Mouse (Mus musculus): Measurements from ENCODE around the gene Trpc2. TPM values are rescaled to one million over a fixed set of nuclear protein-coding genes. Genes with fewer than 3 reads are reported as not detected.
A peak's percentile ranks its signal among the peaks of the same experiment; 100 is the strongest.

Gene Trpc2
- polyA plus RNA-seq, 1 experiment from 2014 or later = not detected

DNA sequence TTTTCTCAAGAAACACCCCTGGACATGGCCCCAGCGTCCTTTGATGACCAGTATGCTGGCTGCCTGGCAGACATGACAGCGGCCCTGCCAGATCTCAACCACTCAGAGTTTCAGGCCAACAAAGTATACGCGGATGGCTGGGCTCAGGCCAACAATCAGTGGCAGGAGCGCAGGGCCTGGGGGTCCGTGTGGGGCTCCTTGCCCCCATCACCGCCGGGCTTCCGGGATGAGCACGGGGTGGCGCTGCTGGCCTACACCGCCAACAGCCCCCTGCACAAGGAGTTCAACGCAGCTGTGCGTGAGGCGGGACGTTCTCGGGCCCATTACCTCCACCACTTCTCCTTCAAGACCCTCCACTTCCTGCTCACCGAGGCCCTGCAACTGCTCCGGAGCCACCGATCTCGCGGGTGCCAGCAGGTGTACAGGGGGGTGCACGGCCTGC is 23.8 kb downstream of the Trpc2 start:
- Histone ChIP-seq H3K9ac (ENCODE audit: low read length) (peak overlapping the region; percentile 49; the same call in 1 of the 2 replicates), H3K27me3 (ENCODE audit: control insufficient read depth, insufficient read depth, low read length) (0 out of 2 replicates have a peak, but pooled peaks cover 2% of the 10 kb centered on the region), H3K4me3 (ENCODE audit: low read depth, low read length) (peak overlapping the region; percentile 15), H3K27ac (replicated peaks; ENCODE audit: low read depth, low read length) (no peak overlapping the region), H3K4me2 (ENCODE audit: low read depth, severe bottlenecking) (peak overlapping the region; percentile 64), H3K9me3 (ENCODE audit: control insufficient read depth, low read length) (no peaks in the 10 kb centered on the region), H3K36me3 (ENCODE audit: control insufficient read depth, insufficient read depth, low read length) (no peaks in the 10 kb centered on the region), H3K4me1 (ENCODE audit: control insufficient read depth, insufficient read depth, low read length) (peaks cover 5% of the 10 kb centered on the region; the same call in 1 of the 2 replicates)
- DNase-seq (ENCODE audit: low spot score) = peak; percentile 44
- WGBS = 12% methylated on average over 23 of the region's 23 CpGs
- 0 out of 2 replicates have a peak, but pooled peaks have one; percentile 17 for ATAC-seq (ENCODE audit: insufficient number of reproducible peaks, low FRiP score, low TSS enrichment, low read depth)

DNA sequence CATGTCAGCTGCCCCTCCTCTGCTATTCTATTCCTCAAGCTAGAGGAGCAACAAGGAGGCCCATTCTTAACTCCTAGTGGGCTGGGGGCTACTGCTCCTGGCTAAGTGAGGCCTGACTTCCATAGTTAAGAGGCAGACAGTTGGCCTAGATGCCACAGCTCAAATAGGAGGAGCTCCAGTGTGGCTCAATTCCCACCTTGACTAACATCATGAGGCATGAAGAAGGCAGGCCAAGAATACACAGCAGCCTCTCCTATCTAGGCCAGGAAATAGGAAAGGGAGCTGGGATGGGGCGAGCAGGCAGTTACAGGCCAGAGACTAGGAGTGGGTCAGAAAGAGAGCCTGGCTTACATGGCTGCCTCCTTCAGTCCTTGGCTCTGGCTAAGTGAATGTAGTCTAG is 25.3 kb downstream of the Trpc2 start:
- DNase-seq (ENCODE audit: low spot score) = no peak
- H3K27ac ChIP-seq (replicated peaks; ENCODE audit: low read depth, low read length) = no peak overlapping the region
- WGBS = 77% methylated on average over 1 of the region's 1 CpGs
- H3K4me3 ChIP-seq (ENCODE audit: low read depth, low read length) = no peak overlapping the region
- no peak overlapping the region for H3K9ac ChIP-seq (ENCODE audit: low read length)
- no peak for ATAC-seq (ENCODE audit: insufficient number of reproducible peaks, low FRiP score, low TSS enrichment, low read depth)
- H3K9me3 ChIP-seq (ENCODE audit: control insufficient read depth, low read length) = no peaks in the 10 kb centered on the region
- H3K4me1 ChIP-seq (ENCODE audit: control insufficient read depth, insufficient read depth, low read length) = peaks cover 5% of the 10 kb centered on the region; the same call in 1 of the 2 replicates
- H3K4me2 ChIP-seq (ENCODE audit: low read depth, severe bottlenecking) = no peak overlapping the region
- no peaks in the 10 kb centered on the region for H3K36me3 ChIP-seq (ENCODE audit: control insufficient read depth, insufficient read depth, low read length)
- 0 out of 2 replicates have a peak, but pooled peaks cover 2% of the 10 kb centered on the region for H3K27me3 ChIP-seq (ENCODE audit: control insufficient read depth, insufficient read depth, low read length)

DNA sequence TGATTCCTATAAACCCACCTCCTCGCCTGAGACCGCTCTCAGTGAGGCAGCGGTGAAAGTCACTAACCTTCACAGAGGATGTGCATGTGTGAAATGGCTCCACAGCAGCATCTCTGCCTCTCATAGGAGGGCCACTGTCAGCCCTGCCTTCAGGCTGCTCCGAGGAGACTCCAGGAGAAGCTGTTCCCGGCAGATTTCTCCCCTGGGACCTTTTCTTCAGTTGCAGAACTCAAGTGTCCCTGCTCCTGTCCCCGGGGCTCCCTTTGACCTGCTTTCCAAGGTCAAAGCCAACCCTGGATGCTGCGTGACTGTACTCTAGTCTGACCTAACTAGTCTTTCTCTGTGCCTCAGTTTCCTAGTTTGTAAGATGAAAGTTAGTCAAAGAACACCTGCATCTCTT is 26.3 kb downstream of the Trpc2 start, which contains the start of gene Art5:
TSS of gene Art5 (minus strand) at position 319 of the 400 bp plus-strand sequence.
- Histone ChIP-seq H3K9me3 (ENCODE audit: control insufficient read depth, low read length) (no peaks in the 10 kb centered on the region), H3K27me3 (ENCODE audit: control insufficient read depth, insufficient read depth, low read length) (0 out of 2 replicates have a peak, but pooled peaks cover 2% of the 10 kb centered on the region), H3K36me3 (ENCODE audit: control insufficient read depth, insufficient read depth, low read length) (no peaks in the 10 kb centered on the region), H3K9ac (ENCODE audit: low read length) (no peak within 1 kb of the TSS; the same call in 1 of the 2 replicates), H3K4me3 (ENCODE audit: low read depth, low read length) (no peak within 1 kb of the TSS), H3K27ac (replicated peaks; ENCODE audit: low read depth, low read length) (no peak within 1 kb of the TSS), H3K4me1 (ENCODE audit: control insufficient read depth, insufficient read depth, low read length) (peaks cover 5% of the 10 kb centered on the region; the same call in 1 of the 2 replicates), H3K4me2 (ENCODE audit: low read depth, severe bottlenecking) (no peak within 1 kb of the TSS)
- no peak for DNase-seq (ENCODE audit: low spot score)
- ATAC-seq (ENCODE audit: insufficient number of reproducible peaks, low FRiP score, low TSS enrichment, low read depth) = no peak
- 85% methylated on average over 7 of the region's 7 CpGs for WGBS

- no peak overlapping the region for H3K4me3 ChIP-seq (ENCODE audit: low read depth, low read length)
- no peak overlapping the region for H3K4me2 ChIP-seq (ENCODE audit: low read depth, severe bottlenecking)
- no peak for ATAC-seq (ENCODE audit: insufficient number of reproducible peaks, low FRiP score, low TSS enrichment, low read depth)
- no peaks in the 10 kb centered on the region for H3K36me3 ChIP-seq (ENCODE audit: control insufficient read depth, insufficient read depth, low read length)
- 0 out of 2 replicates have a peak, but pooled peaks cover 2% of the 10 kb centered on the region for H3K27me3 ChIP-seq (ENCODE audit: control insufficient read depth, insufficient read depth, low read length)
- H3K9ac ChIP-seq (ENCODE audit: low read length) = no peak overlapping the region
- peaks cover 5% of the 10 kb centered on the region; the same call in 1 of the 2 replicates for H3K4me1 ChIP-seq (ENCODE audit: control insufficient read depth, insufficient read depth, low read length)
- no peak for DNase-seq (ENCODE audit: low spot score)
- 91% methylated on average over 4 of the region's 4 CpGs for WGBS
- H3K27ac ChIP-seq (replicated peaks; ENCODE audit: low read depth, low read length) = no peak overlapping the region
- H3K9me3 ChIP-seq (ENCODE audit: control insufficient read depth, low read length) = no peaks in the 10 kb centered on the region
Measured at GRCm38 (mm10) chr7:102109746-102110145, 26.8 kb downstream of the Trpc2 start.

DNA sequence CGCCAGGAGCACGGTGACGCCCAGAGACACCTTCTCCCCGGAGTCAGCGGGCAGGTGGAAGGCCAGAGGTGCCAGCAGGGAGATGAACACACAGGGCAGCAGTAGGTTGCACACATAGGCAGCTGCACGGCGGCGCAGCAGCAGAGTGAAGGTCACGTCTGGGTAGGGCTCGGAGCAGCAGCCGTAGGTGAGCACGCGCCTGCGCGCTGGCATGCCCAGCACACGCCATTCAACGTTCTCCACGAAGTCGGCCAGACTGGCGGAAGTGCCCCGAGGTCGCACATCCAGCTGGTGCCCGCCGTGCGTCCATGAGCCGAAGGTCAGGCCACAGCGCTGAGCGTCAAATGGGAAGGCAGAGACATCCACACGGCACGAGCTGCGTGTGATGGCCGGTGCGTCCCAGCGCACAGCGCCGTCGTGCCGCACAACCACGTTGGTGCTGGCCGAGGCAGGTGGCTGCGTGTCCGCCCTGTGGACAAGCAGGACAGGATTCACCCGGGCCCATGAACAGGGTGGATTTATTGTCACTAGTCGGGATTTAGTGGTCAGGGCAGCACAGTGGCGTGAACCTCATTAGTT is 30.3 kb downstream of the Trpc2 start:
- Histone ChIP-seq H3K9ac (ENCODE audit: low read length) (no peak overlapping the region), H3K4me2 (ENCODE audit: low read depth, severe bottlenecking) (no peak overlapping the region), H3K9me3 (ENCODE audit: control insufficient read depth, low read length) (no peaks in the 10 kb centered on the region), H3K27me3 (ENCODE audit: control insufficient read depth, insufficient read depth, low read length) (no peaks in the 10 kb centered on the region), H3K27ac (replicated peaks; ENCODE audit: low read depth, low read length) (no peak overlapping the region), H3K4me1 (ENCODE audit: control insufficient read depth, insufficient read depth, low read length) (no peaks in the 10 kb centered on the region), H3K36me3 (ENCODE audit: control insufficient read depth, insufficient read depth, low read length) (no peaks in the 10 kb centered on the region), H3K4me3 (ENCODE audit: low read depth, low read length) (no peak overlapping the region)
- WGBS = 78% methylated on average over 45 of the region's 45 CpGs
- no peak for DNase-seq (ENCODE audit: low spot score)
- no peak for ATAC-seq (ENCODE audit: insufficient number of reproducible peaks, low FRiP score, low TSS enrichment, low read depth)

GRCm38 (mm10) chr7:102116579-102117331 is 33.8 kb downstream of the Trpc2 start, which contains the start of gene Chrna10:
Gene Chrna10, minus strand, starts transcription at chr7:102116828.
- H3K27me3 ChIP-seq (ENCODE audit: control insufficient read depth, insufficient read depth, low read length) = no peaks in the 10 kb centered on the region
- 51% methylated on average over 7 of the region's 7 CpGs for WGBS
- no peak within 1 kb of the TSS for H3K4me3 ChIP-seq (ENCODE audit: low read depth, low read length)
- no peak within 1 kb of the TSS for H3K4me2 ChIP-seq (ENCODE audit: low read depth, severe bottlenecking)
- no peak within 1 kb of the TSS for H3K27ac ChIP-seq (replicated peaks; ENCODE audit: low read depth, low read length)
- ATAC-seq (ENCODE audit: insufficient number of reproducible peaks, low FRiP score, low TSS enrichment, low read depth) (no peak), DNase-seq (ENCODE audit: low spot score) (no peak)
- peaks cover 12% of the 10 kb centered on the region for H3K36me3 ChIP-seq (ENCODE audit: control insufficient read depth, insufficient read depth, low read length)
- H3K4me1 ChIP-seq (ENCODE audit: control insufficient read depth, insufficient read depth, low read length) = no peaks in the 10 kb centered on the region
- no peaks in the 10 kb centered on the region for H3K9me3 ChIP-seq (ENCODE audit: control insufficient read depth, low read length)
- H3K9ac ChIP-seq (ENCODE audit: low read length) = no peak within 1 kb of the TSS

DNA sequence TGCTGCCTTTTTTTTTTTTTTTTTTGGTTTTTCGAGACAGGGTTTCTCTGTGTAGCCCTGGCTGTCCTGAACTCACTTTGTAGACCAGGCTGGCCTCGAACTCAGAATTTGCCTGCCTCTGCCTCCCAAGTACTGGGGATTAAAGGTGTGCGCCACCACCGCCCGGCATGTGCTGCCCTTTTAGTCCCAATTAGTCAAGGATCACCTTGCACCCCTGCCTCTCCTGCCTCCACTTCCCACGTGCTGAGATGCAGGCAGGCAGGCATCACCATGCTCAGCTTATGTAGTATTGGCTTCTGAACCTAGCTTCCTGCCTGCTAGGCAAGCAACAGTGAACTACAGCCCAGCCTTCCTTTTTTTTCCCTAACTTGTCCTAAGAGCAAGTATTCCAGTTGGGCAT is 34.5 kb downstream of the Trpc2 start:
- DNase-seq (ENCODE audit: low spot score) = no peak
- H3K9me3 ChIP-seq (ENCODE audit: control insufficient read depth, low read length) = no peaks in the 10 kb centered on the region
- H3K27me3 ChIP-seq (ENCODE audit: control insufficient read depth, insufficient read depth, low read length) = no peaks in the 10 kb centered on the region
- peaks cover 18% of the 10 kb centered on the region for H3K36me3 ChIP-seq (ENCODE audit: control insufficient read depth, insufficient read depth, low read length)
- no peak overlapping the region for H3K27ac ChIP-seq (replicated peaks; ENCODE audit: low read depth, low read length)
- no peak overlapping the region for H3K4me3 ChIP-seq (ENCODE audit: low read depth, low read length)
- ATAC-seq (ENCODE audit: insufficient number of reproducible peaks, low FRiP score, low TSS enrichment, low read depth) = no peak
- no peak overlapping the region for H3K9ac ChIP-seq (ENCODE audit: low read length)
- H3K4me1 ChIP-seq (ENCODE audit: control insufficient read depth, insufficient read depth, low read length) = no peaks in the 10 kb centered on the region
- 76% methylated on average over 5 of the region's 6 CpGs for WGBS
- no peak overlapping the region for H3K4me2 ChIP-seq (ENCODE audit: low read depth, severe bottlenecking)

DNA sequence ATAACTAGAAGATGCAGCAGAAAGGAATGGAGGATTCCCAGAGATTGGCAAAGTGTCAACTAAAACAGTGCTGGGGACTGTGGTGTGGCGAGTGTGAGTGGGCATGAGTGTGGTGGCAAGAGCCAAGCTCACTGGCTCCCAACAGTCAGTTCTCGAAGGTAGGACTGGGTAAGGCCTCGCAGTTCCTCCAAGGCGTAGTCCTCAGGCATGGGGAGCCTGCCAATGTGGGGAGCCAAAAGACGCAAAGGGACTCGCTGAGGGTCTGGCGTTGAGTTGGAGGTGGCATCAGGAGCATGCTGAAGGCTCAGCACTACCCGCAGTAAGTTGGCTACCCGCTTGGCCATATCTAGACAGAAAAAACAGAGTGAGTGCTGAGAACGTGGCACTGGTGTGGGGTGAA is 37.4 kb downstream of the Trpc2 start:
- H3K4me2 ChIP-seq (ENCODE audit: low read depth, severe bottlenecking) = no peak overlapping the region
- H3K27ac ChIP-seq (replicated peaks; ENCODE audit: low read depth, low read length) = no peak overlapping the region
- H3K27me3 ChIP-seq (ENCODE audit: control insufficient read depth, insufficient read depth, low read length) = no peaks in the 10 kb centered on the region
- no peak overlapping the region for H3K4me3 ChIP-seq (ENCODE audit: low read depth, low read length)
- 98% methylated on average over 10 of the region's 10 CpGs for WGBS
- peaks cover 36% of the 10 kb centered on the region for H3K36me3 ChIP-seq (ENCODE audit: control insufficient read depth, insufficient read depth, low read length)
- H3K4me1 ChIP-seq (ENCODE audit: control insufficient read depth, insufficient read depth, low read length) = no peaks in the 10 kb centered on the region
- ATAC-seq (ENCODE audit: insufficient number of reproducible peaks, low FRiP score, low TSS enrichment, low read depth) (no peak), DNase-seq (ENCODE audit: low spot score) (no peak)
- no peak overlapping the region for H3K9ac ChIP-seq (ENCODE audit: low read length)
- H3K9me3 ChIP-seq (ENCODE audit: control insufficient read depth, low read length) = no peaks in the 10 kb centered on the region

Measured in limb, embryonic 11.5 days (tissue).